Mouse (Mus musculus) gastrocnemius, adult 2 months (tissue): Measurements from ENCODE around the gene Cdt1. TPM values are rescaled to one million over a fixed set of nuclear protein-coding genes. Genes with fewer than 3 reads are reported as not detected.
A peak's percentile ranks its signal among the peaks of the same experiment; 100 is the strongest.

Experiments used
- DNase-seq: peaks from one replicate; pipeline ENCODE4 v3.0.0; 2022
- H3K27ac ChIP-seq: fragments of 200-600 bp; 2 replicates; pipeline ENCODE4 v1.8.1; 2022; ENCODE audit warnings: mild to moderate bottlenecking
- H3K4me3 ChIP-seq: fragments of 200-600 bp; 2 replicates; pipeline ENCODE4 v1.8.1; 2022; ENCODE audit warnings: mild to moderate bottlenecking, moderate library complexity
- CTCF ChIP-seq: fragments of 200-600 bp; IDR thresholded peaks from 2 replicates; pipeline ENCODE4 v1.8.1; 2022; ENCODE audit warnings: antibody characterized with exemption, mild to moderate bottlenecking, moderate library complexity
- intact Hi-C: fragments of 180-260 bp; cut with DNase I; formaldehyde crosslinking; loops from one replicate; pipeline ENCODE4 v1.15.1; 2025
- microRNA-seq: library from miRNA; unstranded; fragments of <30 nt; microRNA quantifications from one replicate; pipeline ENCODE4 v1.2.0, GENCODE M21; 2021
- total RNA-seq, 2 experiments: library from RNA; stranded (reverse); gene quantifications; 2 replicates each; pipeline ENCODE4 v1.2.3; 2021

Gene Cdt1
- total RNA-seq, 2 experiments from 2014 or later, result 0.78 to 1.5 TPM

- intact Hi-C loops, result no loop called here
- peak; percentile 48 for TF ChIP-seq CTCF
- peak; percentile 97 for DNase-seq
- Histone ChIP-seq H3K27ac (peak within 1 kb of the TSS; percentile 94), H3K4me3 (peak within 1 kb of the TSS; percentile 86)
Observed at GRCm38 (mm10) chr8:122611295-122612133, 43.7 kb downstream of the Cdt1 start, which contains the start of the genes Galns and Trappc2l. Gene Galns (minus strand): TSS chr8:122611463. Gene Trappc2l (plus strand): TSS chr8:122611640.

- DNase-seq, result no peak
- intact Hi-C loops, result loop anchor here (5.0 kb wide), 1 partner anchor 196 kb away; no protein-coding TSS in a partner anchor
- Histone ChIP-seq H3K4me3 (no peak overlapping the region), H3K27ac (no peak overlapping the region)
- no peak for TF ChIP-seq CTCF
Observed at GRCm38 (mm10) chr8:122616181-122616905, 48.5 kb downstream of the Cdt1 start.

GRCm38 (mm10) chr8:122617947-122618546 is 50.2 kb downstream of the Cdt1 start:
- TF ChIP-seq CTCF, result peak; percentile 72
- peak; percentile 91 for DNase-seq
- Histone ChIP-seq H3K27ac (no peak overlapping the region), H3K4me3 (no peak overlapping the region)
- intact Hi-C loops, result loop anchor here (1.0 to 5.0 kb wide), 4 partner anchors 45 to 212 kb away; no protein-coding TSS in a partner anchor

GRCm38 (mm10) chr8:122618660-122619378 is 51.0 kb downstream of the Cdt1 start:
- Histone ChIP-seq H3K4me3 (no peak overlapping the region), H3K27ac (no peak overlapping the region)
- intact Hi-C loops, result loop anchor here (1.0 to 5.0 kb wide), 4 partner anchors 44 to 211 kb away; no protein-coding TSS in a partner anchor
- no peak for DNase-seq
- TF ChIP-seq CTCF, result no peak

- TF ChIP-seq CTCF, result no peak
- intact Hi-C loops, result no loop called here
- H3K27ac ChIP-seq, result no peak overlapping the region
- H3K4me3 ChIP-seq, result no peak overlapping the region
- DNase-seq, result no peak
Observed at GRCm38 (mm10) chr8:122620446-122620845, 52.6 kb downstream of the Cdt1 start.

GRCm38 (mm10) chr8:122622727-122623126 is 54.9 kb downstream of the Cdt1 start, which contains the start of gene Pabpn1l:
Gene Pabpn1l (minus strand): TSS chr8:122622739.
- Histone ChIP-seq H3K4me3 (no peak within 1 kb of the TSS), H3K27ac (peak within 1 kb of the TSS; percentile 76)
- DNase-seq, result no peak
- no peak for TF ChIP-seq CTCF
- intact Hi-C loops, result no loop called here

Small RNA genes within 50 kb of the gene (microRNA-seq; reads per million reads assigned to microRNA genes)
- gene Mir6396, result not detected

Other genes starting within 250 kb of the Cdt1 start
- gene Trhr2, start 207.3 kb upstream of the Cdt1 start, total RNA-seq, result not detected
- gene Zc3h18, start 191.4 kb upstream of the Cdt1 start, total RNA-seq, result 10 to 100 TPM; 26.7 to 26.8 TPM
- not detected for gene Il17c, start 146.0 kb upstream of the Cdt1 start, total RNA-seq
- gene Cyba, start 135.1 kb upstream of the Cdt1 start, total RNA-seq, result 1 to 10 TPM; 6.7 to 7.7 TPM
- gene Mvd, start 124.6 kb upstream of the Cdt1 start, total RNA-seq, result 1 to 10 TPM; 5.1 to 6.4 TPM
- 10 to 100 TPM; 11.3 TPM for gene Snai3, start 107.3 kb upstream of the Cdt1 start, total RNA-seq
- 10 to 100 TPM; 30.4 to 32.6 TPM for gene Rnf166, start 92.0 kb upstream of the Cdt1 start, total RNA-seq
- 1 to 10 TPM; 6.9 to 7.4 TPM for gene Ctu2, start 91.9 kb upstream of the Cdt1 start, total RNA-seq
- gene Piezo1, start 16.7 kb upstream of the Cdt1 start, total RNA-seq, result 10 to 100 TPM; 11.3 to 25.5 TPM
- gene Aprt, start 8.9 kb downstream of the Cdt1 start, total RNA-seq, result 10 to 100 TPM; 40.5 to 44.8 TPM
- 1 to 10 TPM; 1.0 to 1.1 TPM for gene Galns, start 43.4 kb downstream of the Cdt1 start, total RNA-seq
- gene Trappc2l, start 43.6 kb downstream of the Cdt1 start, total RNA-seq, result 10 to 100 TPM; 39.3 to 45.5 TPM
- gene Pabpn1l, start 54.7 kb downstream of the Cdt1 start, total RNA-seq, result not detected
- 10 to 100 TPM; 18.8 to 23.4 TPM for gene Cbfa2t3, start 131.1 kb downstream of the Cdt1 start, total RNA-seq
- gene Acsf3, start 207.5 kb downstream of the Cdt1 start, total RNA-seq, result 10 to 100 TPM; 11.1 to 16.4 TPM